Mouse (Mus musculus) frontal cortex, postnatal 14 days (tissue): ENCODE measurements at regions not wholly inside any gene's neighbourhood (a gene's known extent, or its start where the extent isn't known, plus 50 kb on each side); places are given as distances from the start of the nearest gene placed in this dataset.

Source experiments
- DNase-seq, 2 experiments: peaks; one replicate each; pipeline ENCODE4 v3.0.0; 2022; ENCODE audit warnings: low spot score in 2 of 2

GRCm38 (mm10) chr1:185091816-185092558 lies 92.6 kb upstream of the Mark1 start:
- no peak for DNase-seq

GRCm38 (mm10) chr1:185089196-185089595 lies 89.8 kb upstream of the Mark1 start:
- DNase-seq: no peak

- DNase-seq: no peak
Measured at GRCm38 (mm10) chr1:185083191-185083590, 83.8 kb upstream of the Mark1 start.

GRCm38 (mm10) chr1:185080118-185080517 lies 80.7 kb upstream of the Mark1 start:
- DNase-seq: no peak

GRCm38 (mm10) chr1:185079331-185079880 lies 80.0 kb upstream of the Mark1 start:
- no peak for DNase-seq

- DNase-seq: no peak
Measured at GRCm38 (mm10) chr1:185074001-185074400, 74.6 kb upstream of the Mark1 start.

GRCm38 (mm10) chr1:185072766-185073165 lies 73.4 kb upstream of the Mark1 start:
- no peak for DNase-seq

GRCm38 (mm10) chr1:185071566-185071965 lies 72.2 kb upstream of the Mark1 start:
- no peak for DNase-seq

- DNase-seq: no peak
Measured at GRCm38 (mm10) chr1:185070853-185071149, 71.4 kb upstream of the Mark1 start.

GRCm38 (mm10) chr1:185070062-185070852 lies 70.9 kb upstream of the Mark1 start:
- no peak for DNase-seq

GRCm38 (mm10) chr1:185068136-185068535 lies 68.8 kb upstream of the Mark1 start:
- no peak for DNase-seq

GRCm38 (mm10) chr1:185067661-185068060 lies 68.3 kb upstream of the Mark1 start:
- no peak for DNase-seq

- DNase-seq: no peak
Measured at GRCm38 (mm10) chr1:185065056-185065455, 65.7 kb upstream of the Mark1 start.

GRCm38 (mm10) chr1:185062103-185062502 lies 62.7 kb upstream of the Mark1 start:
- DNase-seq: no peak

- no peak for DNase-seq
Measured at GRCm38 (mm10) chr1:185057443-185057842, 58.1 kb upstream of the Mark1 start.

GRCm38 (mm10) chr1:185052700-185053099 lies 53.3 kb upstream of the Mark1 start:
- no peak for DNase-seq

GRCm38 (mm10) chr1:185049980-185050379 lies 50.6 kb upstream of the Mark1 start:
- no peak for DNase-seq
